Mouse (Mus musculus) cerebellum, postnatal 36 days (tissue): Measurements from ENCODE around the gene Eif4e1b.

Experiments
- DNase-seq, 2 experiments: peaks; one replicate each; pipeline ENCODE4 v3.0.0; 2021 to 2022; ENCODE audit warnings: mixed read lengths in 2 of 2

Gene Eif4e1b

GRCm38 (mm10) chr13:54783698-54784097, at the start of gene Eif4e1b:
Gene Eif4e1b, plus strand, starts transcription at chr13:54783998.
- no peak for DNase-seq

GRCm38 (mm10) chr13:54736931-54737330, 46.9 kb upstream of the Eif4e1b start:
- no peak for DNase-seq

GRCm38 (mm10) chr13:54737488-54738212, 46.1 kb upstream of the Eif4e1b start:
- DNase-seq, result peak; percentile 47 to 61

- DNase-seq, result peak; percentile 58 to 67
Observed at GRCm38 (mm10) chr13:54738213-54738601, 45.6 kb upstream of the Eif4e1b start.

GRCm38 (mm10) chr13:54746110-54746509, 37.7 kb upstream of the Eif4e1b start:
- peak in 1 of 2 experiments; percentile 28 for DNase-seq

GRCm38 (mm10) chr13:54746896-54747295, 36.9 kb upstream of the Eif4e1b start:
- DNase-seq, result peak; percentile 78 to 82

- DNase-seq, result peak in 1 of 2 experiments; percentile 42
Observed at GRCm38 (mm10) chr13:54748190-54748589, 35.6 kb upstream of the Eif4e1b start.

- DNase-seq, result peak in 1 of 2 experiments; percentile 47
Observed at GRCm38 (mm10) chr13:54748721-54749060, 35.1 kb upstream of the Eif4e1b start.

- peak; percentile 79 to 87 for DNase-seq
Observed at GRCm38 (mm10) chr13:54749061-54749863, 34.5 kb upstream of the Eif4e1b start.

GRCm38 (mm10) chr13:54749864-54750411, 33.9 kb upstream of the Eif4e1b start, which contains the start of gene Gprin1:
Gene Gprin1, minus strand, starts transcription at chr13:54749874.
- DNase-seq, result peak; percentile 58 to 68

GRCm38 (mm10) chr13:54750699-54751098, 33.1 kb upstream of the Eif4e1b start:
- DNase-seq, result no peak

GRCm38 (mm10) chr13:54752656-54753055, 31.1 kb upstream of the Eif4e1b start:
- peak; percentile 57 to 73 for DNase-seq

- no peak for DNase-seq
Observed at GRCm38 (mm10) chr13:54753733-54754132, 30.1 kb upstream of the Eif4e1b start.

GRCm38 (mm10) chr13:54754169-54755080, 29.4 kb upstream of the Eif4e1b start:
- no peak for DNase-seq

- no peak for DNase-seq
Observed at GRCm38 (mm10) chr13:54755201-54755830, 28.5 kb upstream of the Eif4e1b start.

- no peak for DNase-seq
Observed at GRCm38 (mm10) chr13:54756156-54756712, 27.6 kb upstream of the Eif4e1b start.

GRCm38 (mm10) chr13:54757093-54757830, 26.5 kb upstream of the Eif4e1b start:
- peak; percentile 71 to 83 for DNase-seq

GRCm38 (mm10) chr13:54758045-54758755, 25.6 kb upstream of the Eif4e1b start:
- DNase-seq, result peak; percentile 96 to 98

GRCm38 (mm10) chr13:54758756-54759470, 24.9 kb upstream of the Eif4e1b start:
- DNase-seq, result no peak

GRCm38 (mm10) chr13:54759496-54759895, 24.3 kb upstream of the Eif4e1b start:
- DNase-seq, result no peak
